Mouse (Mus musculus): Measurements from ENCODE around the gene Cstad.

The Cstad gene

DNA sequence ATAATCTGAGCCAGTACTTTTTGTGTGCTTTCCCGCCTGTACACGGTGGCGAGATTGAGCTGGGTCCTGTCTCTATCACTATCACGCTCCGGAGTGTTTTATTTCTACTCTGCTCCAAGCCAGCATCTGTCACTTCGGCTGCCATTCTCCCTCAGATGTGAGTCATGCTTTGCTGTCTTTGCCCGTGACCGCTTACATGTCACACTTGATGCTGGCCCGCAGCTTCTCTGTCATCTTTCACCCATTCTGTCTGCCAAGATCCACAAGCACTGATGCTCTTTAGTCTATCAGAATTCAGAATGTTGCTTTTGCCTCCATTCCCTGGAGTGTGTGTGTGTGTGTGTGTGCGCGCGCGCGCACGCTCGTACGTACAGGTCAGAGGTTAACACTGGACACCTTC is 33.5 kb downstream of the Cstad start:
- no peak for DNase-seq (ENCODE audit: low read depth, low spot score)

DNA sequence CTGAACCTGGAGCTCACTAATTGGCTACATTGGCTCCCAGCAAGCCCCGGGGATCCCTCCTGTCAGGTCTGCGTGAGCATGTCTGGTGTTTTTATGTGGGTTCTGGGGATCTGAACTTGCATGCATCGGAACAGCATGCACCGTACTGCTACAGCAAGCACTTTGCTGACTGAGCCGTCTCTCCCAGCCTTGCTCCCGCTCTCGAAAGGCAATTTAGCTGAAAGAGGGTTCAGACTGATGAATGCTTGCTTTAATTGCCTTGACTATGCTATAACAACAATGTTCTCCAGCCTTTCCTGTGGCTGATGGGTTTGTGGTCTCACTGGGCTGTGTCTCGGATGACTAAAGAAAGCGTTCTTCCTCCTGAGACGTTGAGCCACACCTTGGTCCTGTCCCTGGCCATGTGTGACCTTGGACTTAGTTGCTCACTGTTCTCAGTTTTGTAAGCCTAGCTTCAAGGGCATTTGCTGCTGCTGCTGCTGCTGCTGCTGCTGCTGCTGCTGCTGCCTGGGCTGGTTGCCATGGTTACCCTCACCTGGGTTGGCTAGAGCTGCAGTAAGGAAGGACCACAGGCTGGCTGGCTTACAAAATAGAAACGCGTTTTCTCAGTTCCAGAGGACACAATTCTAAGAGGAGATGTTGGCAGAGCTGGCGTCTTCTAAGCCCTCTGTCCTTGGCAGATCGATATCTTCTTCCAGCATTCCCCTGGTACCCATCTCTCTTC is 34.4 kb downstream of the Cstad start:
- no peak for DNase-seq (ENCODE audit: low read depth, low spot score)

GRCm38 (mm10) chr2:30629860-30630259 is 35.0 kb downstream of the Cstad start:
- no peak for DNase-seq (ENCODE audit: low read depth, low spot score)

DNA sequence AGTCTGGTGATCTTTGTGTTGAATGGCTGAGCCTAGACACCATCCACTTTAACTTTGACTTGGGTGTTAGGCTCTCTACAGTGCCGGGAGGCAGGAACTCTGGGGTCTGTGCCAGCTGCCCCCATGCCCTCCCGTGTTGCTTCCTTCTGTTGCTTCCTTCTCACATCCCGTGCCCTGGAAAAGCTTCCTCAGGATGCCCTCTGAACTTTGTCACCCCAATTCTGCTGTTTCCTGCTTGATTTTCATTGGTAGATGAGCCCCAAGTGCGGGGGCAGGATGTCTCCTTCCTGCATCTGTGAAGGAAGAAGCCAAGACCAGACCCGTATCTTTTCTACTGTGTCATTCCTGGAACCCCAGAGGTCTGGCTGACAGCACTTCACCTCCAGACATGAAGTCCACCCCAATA is 41.4 kb downstream of the Cstad start:
- no peak for DNase-seq (ENCODE audit: low read depth, low spot score)

DNA sequence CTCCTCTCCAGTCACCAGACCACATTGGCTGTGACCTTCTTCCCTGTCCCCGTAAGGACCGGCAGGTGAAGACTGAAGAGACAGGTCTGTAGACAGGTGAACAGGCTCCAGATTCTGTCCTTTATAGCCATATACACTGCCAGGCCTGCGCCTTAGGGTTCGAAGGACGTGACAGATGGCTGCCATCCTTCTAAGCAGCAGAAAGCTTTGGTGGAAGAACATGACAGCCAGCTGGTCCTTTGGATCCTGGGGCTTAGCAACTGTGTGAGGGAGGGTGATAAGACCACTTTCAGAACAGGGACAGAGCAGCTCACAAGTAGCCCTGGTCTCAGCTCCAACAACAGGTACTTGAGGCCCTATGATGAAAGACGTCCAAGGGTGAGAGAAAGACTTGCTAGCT is 43.2 kb downstream of the Cstad start:
- no peak for DNase-seq (ENCODE audit: low read depth, low spot score)

GRCm38 (mm10) chr2:30640021-30640481 is 45.2 kb downstream of the Cstad start:
- no peak for DNase-seq (ENCODE audit: low read depth, low spot score)

DNA sequence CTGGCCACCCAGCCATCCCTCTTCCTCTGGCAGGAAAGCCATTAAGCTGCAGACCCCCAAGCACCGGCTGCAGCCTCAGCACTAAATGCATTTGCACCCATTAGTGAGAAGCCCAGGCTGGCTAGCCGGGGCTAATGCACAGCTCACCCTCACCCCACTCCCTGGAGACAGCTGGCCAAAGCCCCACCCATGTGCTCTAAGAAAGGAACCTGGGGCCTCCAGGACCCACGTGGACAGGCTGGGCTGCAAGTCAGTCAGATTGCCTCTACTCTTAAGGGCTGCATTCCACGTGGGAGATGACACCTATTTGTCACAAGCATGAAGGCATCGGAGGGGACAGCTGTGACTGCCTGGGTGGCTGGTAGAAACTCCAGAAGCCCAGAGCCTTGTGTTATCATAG is 48.0 kb downstream of the Cstad start:
- DNase-seq (ENCODE audit: low read depth, low spot score), result no peak

GRCm38 (mm10) chr2:30643422-30643821 is 48.6 kb downstream of the Cstad start:
- no peak for DNase-seq (ENCODE audit: low read depth, low spot score)

GRCm38 (mm10) chr2:30646833-30647232 is 52.0 kb downstream of the Cstad start:
- DNase-seq (ENCODE audit: low read depth, low spot score), result no peak

DNA sequence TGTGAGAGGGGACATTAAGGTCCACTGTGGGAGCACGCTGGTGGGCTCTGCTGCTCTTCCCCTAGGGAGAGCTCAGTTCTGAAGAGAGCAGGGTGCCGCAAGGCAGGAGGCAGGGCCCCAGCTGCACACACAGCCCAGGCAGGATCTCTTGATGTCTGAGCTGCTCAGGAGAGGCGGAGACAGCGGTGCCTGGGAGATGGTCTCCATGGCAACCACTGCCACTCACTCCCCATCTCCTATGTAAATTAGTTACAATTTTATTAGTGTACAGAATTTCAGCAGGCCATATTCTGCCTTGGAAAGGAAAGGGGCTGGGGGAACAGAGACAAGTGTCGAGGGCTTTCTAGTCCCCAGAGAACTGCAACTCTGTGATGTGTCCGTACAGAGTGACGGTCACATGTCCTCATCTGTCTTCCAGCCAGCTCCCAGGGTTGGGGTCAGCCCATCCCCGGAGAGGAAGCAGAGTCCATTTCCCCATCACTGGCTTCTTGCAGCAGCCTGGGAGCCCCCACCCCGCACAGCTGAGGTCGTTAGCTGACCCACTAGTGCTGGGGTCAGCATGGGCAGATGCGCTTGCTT is 52.6 kb downstream of the Cstad start:
- DNase-seq (ENCODE audit: low read depth, low spot score), result peak; percentile 92

DNA sequence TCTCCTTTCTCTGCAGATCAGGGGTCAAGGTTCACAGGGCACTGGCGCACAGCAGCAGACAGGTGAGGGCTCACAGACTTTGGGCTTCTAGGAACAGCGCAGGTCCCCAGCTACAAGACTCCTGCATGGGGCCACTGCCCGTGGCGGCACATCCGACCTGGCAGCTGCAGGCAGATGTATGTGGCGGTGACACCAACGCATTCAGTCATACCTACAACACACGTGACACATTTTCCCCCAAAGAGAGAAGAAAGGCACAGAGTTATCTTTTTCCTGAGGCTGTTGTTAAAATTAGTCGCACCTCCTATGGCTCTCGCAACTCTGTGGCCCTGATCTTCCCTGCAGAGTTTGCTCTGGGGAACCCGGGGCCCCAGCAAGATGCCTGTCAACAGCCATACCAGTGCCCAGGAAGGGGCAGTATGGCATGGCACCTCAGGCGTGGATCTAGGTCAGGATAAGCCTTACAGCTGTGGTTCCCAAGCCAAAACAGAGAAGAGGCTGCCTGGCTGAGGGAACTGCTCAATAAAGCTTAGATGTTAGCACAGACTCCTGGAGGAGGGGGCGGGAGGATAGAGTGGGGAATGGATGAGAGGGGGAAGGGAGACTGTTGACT is 53.1 kb downstream of the Cstad start:
- no peak for DNase-seq (ENCODE audit: low read depth, low spot score)

DNA sequence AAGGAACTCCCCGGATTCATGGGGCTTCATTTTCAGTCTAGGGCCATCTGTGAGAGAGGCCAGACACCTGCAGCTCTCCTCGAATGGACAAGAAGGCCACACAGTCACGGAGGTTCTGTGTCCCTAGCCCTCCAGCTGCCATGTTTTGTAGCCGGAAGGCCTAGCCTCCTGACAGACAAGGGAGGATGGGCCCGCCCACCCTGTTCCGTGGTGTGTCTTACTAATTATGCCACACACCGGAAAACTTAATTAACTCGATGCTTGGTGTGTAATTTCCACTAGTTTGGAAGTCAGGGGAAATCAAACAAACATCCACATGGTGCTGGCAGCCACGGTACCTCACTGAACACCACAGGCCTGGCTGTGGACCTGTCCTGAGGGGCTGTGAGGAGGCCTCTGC is 55.4 kb downstream of the Cstad start:
- DNase-seq (ENCODE audit: low read depth, low spot score), result no peak

DNA sequence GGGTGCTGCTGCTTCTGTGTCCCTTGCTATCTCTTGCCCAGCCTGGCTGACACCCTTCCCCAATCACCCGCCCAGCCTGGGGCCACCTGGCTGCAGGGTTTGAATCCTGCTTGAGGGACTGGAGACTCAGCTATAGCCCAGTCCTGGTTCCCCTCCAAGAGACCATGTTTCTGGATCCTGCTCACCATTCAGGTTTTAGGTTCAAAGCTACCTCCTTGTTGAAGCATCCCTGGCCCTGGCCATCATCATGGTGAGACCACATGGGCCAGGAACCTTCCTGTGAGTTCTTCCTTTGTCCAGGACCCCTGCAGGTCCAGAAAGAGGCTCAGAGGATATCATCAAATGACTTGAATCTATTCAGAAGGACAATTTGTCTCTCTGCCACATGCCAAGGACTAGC is 57.0 kb downstream of the Cstad start:
- DNase-seq (ENCODE audit: low read depth, low spot score), result no peak

GRCm38 (mm10) chr2:30652581-30653037 is 57.8 kb downstream of the Cstad start:
- DNase-seq (ENCODE audit: low read depth, low spot score), result no peak

GRCm38 (mm10) chr2:30653046-30653445 is 58.2 kb downstream of the Cstad start:
- DNase-seq (ENCODE audit: low read depth, low spot score), result no peak

DNA sequence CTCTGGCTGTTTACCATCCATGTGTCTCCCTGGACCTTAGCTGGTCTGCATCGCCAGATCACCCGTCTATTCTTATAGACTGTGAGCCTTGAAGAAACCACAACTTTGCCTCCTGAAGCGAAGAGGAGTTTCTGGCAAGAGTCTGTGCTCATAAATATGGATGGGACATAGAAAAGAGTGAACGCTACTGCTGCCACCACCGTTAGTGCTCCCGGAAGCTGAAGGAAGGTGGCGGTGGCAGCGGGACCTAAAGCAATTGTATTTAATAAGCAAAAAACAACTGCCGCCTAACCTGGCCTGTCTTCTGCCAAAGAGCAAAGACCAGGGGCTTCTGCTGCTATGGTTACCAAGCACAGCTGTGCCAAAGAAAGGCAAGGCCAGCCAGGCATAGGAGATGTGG is 59.3 kb downstream of the Cstad start:
- DNase-seq (ENCODE audit: low read depth, low spot score), result no peak

DNA sequence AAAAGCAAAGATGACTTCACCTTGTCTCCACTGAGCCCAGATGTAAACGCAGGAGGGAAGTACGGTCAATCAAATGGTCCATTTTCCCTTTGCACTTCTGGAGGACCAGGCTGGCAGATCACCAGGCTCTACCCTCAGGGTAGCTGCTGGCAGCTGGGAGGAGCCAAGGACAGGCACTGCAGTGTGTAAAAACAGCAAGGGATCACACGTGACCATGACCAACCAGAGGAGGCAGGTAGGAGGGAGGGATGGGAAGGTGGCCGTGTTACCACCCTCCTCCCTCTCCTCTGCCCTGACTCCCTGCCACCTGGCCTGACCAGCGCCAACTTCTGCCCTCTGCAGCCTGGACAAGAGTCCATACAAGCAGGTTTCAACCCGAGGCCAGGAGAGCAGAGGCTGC is 59.7 kb downstream of the Cstad start:
- no peak for DNase-seq (ENCODE audit: low read depth, low spot score)

DNA sequence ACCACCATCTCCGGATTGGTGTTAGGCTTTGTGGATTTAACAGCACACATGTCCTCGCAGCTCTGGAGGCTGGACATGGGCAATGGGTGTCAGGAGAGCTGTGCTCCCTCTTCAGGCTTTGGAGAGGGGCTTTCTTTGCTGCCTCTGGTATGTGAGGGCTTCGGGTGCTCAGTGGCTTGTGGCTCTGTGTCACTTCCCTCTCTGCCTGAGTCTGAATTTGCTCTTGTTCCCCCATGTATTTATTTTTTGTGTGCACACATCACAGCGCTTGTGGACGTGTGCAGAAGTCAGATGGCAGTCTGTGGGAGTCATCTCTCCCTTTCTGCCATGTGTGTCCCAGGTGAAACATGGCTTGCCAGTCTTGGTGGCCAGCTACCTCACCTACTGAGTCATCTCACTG is 60.9 kb downstream of the Cstad start:
- DNase-seq (ENCODE audit: low read depth, low spot score), result no peak

DNA sequence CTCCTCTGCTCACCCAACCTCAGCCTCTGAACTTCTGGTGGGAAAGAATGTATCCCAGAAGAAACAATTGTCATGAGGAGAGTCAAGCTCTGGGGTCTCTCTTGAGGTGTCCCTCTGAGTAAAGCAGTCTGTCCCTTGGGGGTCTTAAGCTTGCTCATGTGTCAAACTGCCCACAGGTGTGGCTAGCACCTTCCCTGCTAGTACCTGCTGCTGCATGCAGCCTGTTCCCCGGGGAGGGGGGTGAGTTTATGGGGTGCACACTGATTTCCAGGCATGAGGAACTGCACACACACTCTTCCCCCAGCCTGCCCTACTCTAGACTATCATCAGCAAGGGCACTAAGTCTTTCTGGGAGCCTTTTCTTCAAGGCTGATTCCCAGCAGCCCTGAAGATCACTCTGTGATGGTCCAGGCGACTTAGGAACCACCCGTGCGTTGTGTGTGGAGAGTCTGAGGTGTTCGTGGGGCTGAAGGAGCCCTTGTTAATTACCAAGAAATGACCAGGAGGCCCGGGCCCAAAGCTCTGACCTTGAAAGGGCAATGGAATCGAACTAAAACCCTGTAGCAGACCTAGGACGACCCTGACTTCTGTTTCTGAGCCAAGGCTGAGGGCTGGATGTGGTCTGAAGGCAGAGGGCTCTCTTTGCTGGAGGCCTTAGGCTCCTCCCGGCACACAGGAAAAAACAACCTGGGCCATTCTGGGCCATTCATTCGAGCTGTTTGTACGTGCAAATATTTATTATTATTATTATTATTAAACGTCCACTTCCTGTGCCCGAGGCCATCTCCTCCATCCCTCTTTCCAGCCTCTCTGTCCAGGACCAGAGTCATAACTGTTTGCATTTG is 62.1 kb downstream of the Cstad start:
- DNase-seq (ENCODE audit: low read depth, low spot score), result no peak

GRCm38 (mm10) chr2:30657674-30658479 is 63.0 kb downstream of the Cstad start:
- no peak for DNase-seq (ENCODE audit: low read depth, low spot score)

DNA sequence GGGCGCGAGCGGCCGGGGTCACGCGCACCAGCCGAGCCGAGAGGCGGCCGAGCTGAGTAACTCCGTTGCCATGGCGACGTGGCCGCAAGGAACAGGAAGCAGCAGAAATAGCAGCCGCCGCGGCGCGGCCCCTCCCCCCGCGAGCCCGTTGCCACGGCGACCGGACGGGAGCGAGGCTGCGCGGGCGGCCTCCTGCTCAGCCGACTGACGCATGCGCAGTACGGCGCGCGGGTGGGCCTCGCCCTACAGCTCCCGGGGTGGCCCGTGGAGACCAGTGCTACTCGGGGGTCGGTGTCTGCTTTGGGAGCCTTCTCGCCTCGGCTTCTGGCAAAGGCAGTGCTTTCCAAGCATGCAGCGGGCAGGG is 63.6 kb downstream of the Cstad start:
- DNase-seq (ENCODE audit: low read depth, low spot score), result peak; percentile 95
